Mouse (Mus musculus): Measurements from ENCODE around the gene Med10.

Med10 gene

GRCm38 (mm10) chr13:69802095-69802494, at the start of gene Med10:
Gene Med10, plus strand, starts transcription at chr13:69802395.
- DNase-seq (ENCODE audit: low read depth, low spot score): no peak

- no peak for DNase-seq (ENCODE audit: low read depth, low spot score)
Observed at GRCm38 (mm10) chr13:69752875-69753274, 49.3 kb upstream of the Med10 start.

- DNase-seq (ENCODE audit: low read depth, low spot score): no peak
Observed at GRCm38 (mm10) chr13:69758979-69759378, 43.2 kb upstream of the Med10 start.

- no peak for DNase-seq (ENCODE audit: low read depth, low spot score)
Observed at GRCm38 (mm10) chr13:69761393-69761792, 40.8 kb upstream of the Med10 start.

GRCm38 (mm10) chr13:69764646-69765045, 37.5 kb upstream of the Med10 start:
- DNase-seq (ENCODE audit: low read depth, low spot score): no peak

- DNase-seq (ENCODE audit: low read depth, low spot score): no peak
Observed at GRCm38 (mm10) chr13:69768152-69768551, 34.0 kb upstream of the Med10 start.

GRCm38 (mm10) chr13:69770538-69771456, 31.4 kb upstream of the Med10 start:
- DNase-seq (ENCODE audit: low read depth, low spot score): no peak

GRCm38 (mm10) chr13:69772358-69772757, 29.8 kb upstream of the Med10 start:
- no peak for DNase-seq (ENCODE audit: low read depth, low spot score)

- DNase-seq (ENCODE audit: low read depth, low spot score): no peak
Observed at GRCm38 (mm10) chr13:69778221-69778620, 24.0 kb upstream of the Med10 start.

GRCm38 (mm10) chr13:69788704-69789103, 13.5 kb upstream of the Med10 start:
- DNase-seq (ENCODE audit: low read depth, low spot score): no peak

- DNase-seq (ENCODE audit: low read depth, low spot score): no peak
Observed at GRCm38 (mm10) chr13:69791814-69792213, 10.4 kb upstream of the Med10 start.

GRCm38 (mm10) chr13:69792541-69793009, 9.6 kb upstream of the Med10 start:
- peak; percentile 2 for DNase-seq (ENCODE audit: low read depth, low spot score)

GRCm38 (mm10) chr13:69794808-69795207, 7.4 kb upstream of the Med10 start:
- no peak for DNase-seq (ENCODE audit: low read depth, low spot score)

- peak; percentile 71 for DNase-seq (ENCODE audit: low read depth, low spot score)
Observed at GRCm38 (mm10) chr13:69809681-69810611, 7.8 kb downstream of the Med10 start.

GRCm38 (mm10) chr13:69810936-69811680, 8.9 kb downstream of the Med10 start:
- DNase-seq (ENCODE audit: low read depth, low spot score): no peak

GRCm38 (mm10) chr13:69813870-69814269, 11.7 kb downstream of the Med10 start:
- DNase-seq (ENCODE audit: low read depth, low spot score): no peak

GRCm38 (mm10) chr13:69818306-69818705, 16.1 kb downstream of the Med10 start:
- no peak for DNase-seq (ENCODE audit: low read depth, low spot score)

- DNase-seq (ENCODE audit: low read depth, low spot score): no peak
Observed at GRCm38 (mm10) chr13:69821169-69821822, 19.1 kb downstream of the Med10 start.

GRCm38 (mm10) chr13:69823920-69824637, 21.9 kb downstream of the Med10 start:
- DNase-seq (ENCODE audit: low read depth, low spot score): peak; percentile 33

Data from forelimb bud, embryonic 11.5 days (tissue).